Mouse (Mus musculus): ENCODE results near the gene Por. TPM values are rescaled to one million over a fixed set of nuclear protein-coding genes. Genes with fewer than 3 reads are reported as not detected.
A peak's percentile ranks its signal among the peaks of the same experiment; 100 is the strongest.

Por gene
- total and polyA plus RNA-seq, 3 experiments: 40.3 to 64.4 TPM; not detected in 1

GRCm38 (mm10) chr5:135763526-135763925 lies 93.7 kb downstream of the Por start (continued):
- TF ChIP-seq NRF1 (IDR thresholded peaks at IDR 0.05; ENCODE audit: insufficient read depth, low read depth, low read length, poor library complexity, severe bottlenecking): no peak
- TF ChIP-seq USF2 (IDR thresholded peaks at IDR 0.05; ENCODE audit: borderline replicate concordance in 1 of 2, insufficient read depth in 1 of 2, low read depth in 1 of 2, low read length in 2 of 2): no peak
- TF ChIP-seq RCOR1 (IDR thresholded peaks at IDR 0.05; ENCODE audit: low read depth, low read length): no peak
- TF ChIP-seq EP300 (IDR thresholded peaks at IDR 0.05; ENCODE audit: low read depth in 1 of 2, low read length in 2 of 2): no peak
- TF ChIP-seq GABPA (IDR thresholded peaks at IDR 0.05; ENCODE audit: low read depth, low read length): no peak
- no peak for TF ChIP-seq MAX (IDR thresholded peaks at IDR 0.05; ENCODE audit: low read length)
- no peak for TF ChIP-seq TCF12 (IDR thresholded peaks at IDR 0.05; ENCODE audit: low read depth, low read length)
- TF ChIP-seq ZKSCAN1 (IDR thresholded peaks at IDR 0.05; ENCODE audit: low read depth, low read length): no peak

- H3K36me3 ChIP-seq (ENCODE audit: control insufficient read depth in 1 of 2, insufficient read depth in 2 of 2, low read length in 2 of 2): no peaks in the 10 kb centered on the region
- H3K27ac ChIP-seq (ENCODE audit: control insufficient read depth, low read depth, low read length): no peak overlapping the region
- DNase-seq (ENCODE audit: low read depth, low spot score): no peak
- H3K4me1 ChIP-seq (ENCODE audit: control insufficient read depth in 1 of 2, insufficient read depth in 2 of 2, low read length in 2 of 2): no peaks in the 10 kb centered on the region
- H3K4me3 ChIP-seq (ENCODE audit: control insufficient read depth in 1 of 2, insufficient read depth in 1 of 2, low read depth in 2 of 2, low read length in 2 of 2): no peak overlapping the region
- no peaks in the 10 kb centered on the region for H3K79me2 ChIP-seq (ENCODE audit: control insufficient read depth, insufficient read depth, low read length, poor library complexity)
- H3K9me3 ChIP-seq (replicated peaks; ENCODE audit: insufficient read depth, low read length): no peaks in the 10 kb centered on the region
- TF ChIP-seq GATA1 (IDR thresholded peaks at IDR 0.05; ENCODE audit: low read depth, low read length): no peak
- no peak overlapping the region for H3K9ac ChIP-seq (ENCODE audit: control insufficient read depth, low read depth, low read length, poor library complexity, severe bottlenecking)
- H3K27me3 ChIP-seq (ENCODE audit: control insufficient read depth in 1 of 2, insufficient read depth in 2 of 2, low read length in 2 of 2): 0 out of 4 replicates have a peak, but pooled peaks cover 0 to 1% of the 10 kb centered on the region in 2 experiments
Observed at GRCm38 (mm10) chr5:135764971-135765370, 95.1 kb downstream of the Por start.

- Histone ChIP-seq H3K4me3 (ENCODE audit: control insufficient read depth in 1 of 2, insufficient read depth in 1 of 2, low read depth in 2 of 2, low read length in 2 of 2) (no peak overlapping the region), H3K9ac (ENCODE audit: control insufficient read depth, low read depth, low read length, poor library complexity, severe bottlenecking) (no peak overlapping the region), H3K36me3 (ENCODE audit: control insufficient read depth in 1 of 2, insufficient read depth in 2 of 2, low read length in 2 of 2) (peaks cover 0 to 13% of the 10 kb centered on the region in 2 experiments; a peak in 2 of 4 replicates), H3K4me1 (ENCODE audit: control insufficient read depth in 1 of 2, insufficient read depth in 2 of 2, low read length in 2 of 2) (peaks cover 4 to 16% of the 10 kb centered on the region in 2 experiments), H3K27ac (ENCODE audit: control insufficient read depth, low read depth, low read length) (no peak overlapping the region), H3K9me3 (replicated peaks; ENCODE audit: insufficient read depth, low read length) (no peaks in the 10 kb centered on the region), H3K79me2 (ENCODE audit: control insufficient read depth, insufficient read depth, low read length, poor library complexity) (no peaks in the 10 kb centered on the region), H3K27me3 (ENCODE audit: control insufficient read depth in 1 of 2, insufficient read depth in 2 of 2, low read length in 2 of 2) (0 out of 4 replicates have a peak, but pooled peaks cover 0 to 1% of the 10 kb centered on the region in 2 experiments)
- peak; percentile 52 for DNase-seq (ENCODE audit: low read depth, low spot score)
- TF ChIP-seq CHD1 (IDR thresholded peaks at IDR 0.05; ENCODE audit: low read depth, low read length): no peak
- no peak for TF ChIP-seq USF1 (IDR thresholded peaks at IDR 0.05; ENCODE audit: low read depth, low read length)
- TF ChIP-seq MXI1 (IDR thresholded peaks at IDR 0.05; ENCODE audit: low read depth, low read length): no peak
- TF ChIP-seq GABPA (IDR thresholded peaks at IDR 0.05; ENCODE audit: low read depth, low read length): no peak
- TF ChIP-seq BHLHE40 (IDR thresholded peaks at IDR 0.05; ENCODE audit: borderline replicate concordance, low read depth, low read length): no peak
- no peak; the same call in 1 of the 2 replicates for TF ChIP-seq SIN3A (IDR thresholded peaks at IDR 0.05; ENCODE audit: low read length)
- no peak for TF ChIP-seq USF2 (IDR thresholded peaks at IDR 0.05; ENCODE audit: borderline replicate concordance in 1 of 2, insufficient read depth in 1 of 2, low read depth in 1 of 2, low read length in 2 of 2)
- peak; percentile 48 to 71; a peak in 3 of 4 replicates for TF ChIP-seq EP300 (IDR thresholded peaks at IDR 0.05; ENCODE audit: low read depth in 1 of 2, low read length in 2 of 2)
- no peak for TF ChIP-seq POLR2AphosphoS2 (IDR thresholded peaks at IDR 0.05; ENCODE audit: low read length)
- TF ChIP-seq MEF2A (IDR thresholded peaks at IDR 0.05; ENCODE audit: extremely low read depth, insufficient replicate concordance, low read depth, low read length, poor library complexity, severe bottlenecking): no peak
- no peak for TF ChIP-seq KAT2A (conservative IDR thresholded peaks at IDR 0.05; ENCODE audit: low read depth, low read length)
- no peak for TF ChIP-seq TBP (IDR thresholded peaks at IDR 0.05; ENCODE audit: low read depth, low read length)
- no peak for TF ChIP-seq UBTF (IDR thresholded peaks at IDR 0.05; ENCODE audit: borderline replicate concordance, insufficient read depth, low read depth, low read length)
- no peak for TF ChIP-seq SMC3 (IDR thresholded peaks at IDR 0.05; ENCODE audit: low read depth, low read length)
- TF ChIP-seq MYB (IDR thresholded peaks at IDR 0.05; ENCODE audit: low read depth, low read length): no peak
- peak; percentile 59; the same call in 1 of the 2 replicates for TF ChIP-seq GATA1 (IDR thresholded peaks at IDR 0.05; ENCODE audit: low read depth, low read length)
- TF ChIP-seq HCFC1 (IDR thresholded peaks at IDR 0.05; ENCODE audit: low read depth, low read length): no peak
- peak; percentile 64; the same call in 1 of the 2 replicates for TF ChIP-seq ETS1 (IDR thresholded peaks at IDR 0.05; ENCODE audit: low read depth, low read length)
- TF ChIP-seq CHD2 (IDR thresholded peaks at IDR 0.05; ENCODE audit: low read length): no peak
- TF ChIP-seq MAFK (IDR thresholded peaks at IDR 0.05; ENCODE audit: borderline replicate concordance, low read depth, low read length): no peak
- TF ChIP-seq ZKSCAN1 (IDR thresholded peaks at IDR 0.05; ENCODE audit: low read depth, low read length): no peak
- no peak for TF ChIP-seq TCF12 (IDR thresholded peaks at IDR 0.05; ENCODE audit: low read depth, low read length)
- TF ChIP-seq NRF1 (IDR thresholded peaks at IDR 0.05; ENCODE audit: insufficient read depth, low read depth, low read length, poor library complexity, severe bottlenecking): no peak
- no peak for TF ChIP-seq MYC (IDR thresholded peaks at IDR 0.05; ENCODE audit: low read depth, low read length)
- no peak for TF ChIP-seq ZMIZ1 (IDR thresholded peaks at IDR 0.05; ENCODE audit: low read depth, low read length)
- TF ChIP-seq MAX (IDR thresholded peaks at IDR 0.05; ENCODE audit: low read length): no peak
Observed at GRCm38 (mm10) chr5:135772519-135772918, 102.7 kb downstream of the Por start.
